Mouse (Mus musculus): ENCODE data around the gene Rbm47. TPM values are rescaled to one million over a fixed set of nuclear protein-coding genes. Genes with fewer than 3 reads are reported as not detected.

Gene Rbm47
- polyA plus RNA-seq, 1 experiment from 2014 or later: 18.8 TPM

DNA sequence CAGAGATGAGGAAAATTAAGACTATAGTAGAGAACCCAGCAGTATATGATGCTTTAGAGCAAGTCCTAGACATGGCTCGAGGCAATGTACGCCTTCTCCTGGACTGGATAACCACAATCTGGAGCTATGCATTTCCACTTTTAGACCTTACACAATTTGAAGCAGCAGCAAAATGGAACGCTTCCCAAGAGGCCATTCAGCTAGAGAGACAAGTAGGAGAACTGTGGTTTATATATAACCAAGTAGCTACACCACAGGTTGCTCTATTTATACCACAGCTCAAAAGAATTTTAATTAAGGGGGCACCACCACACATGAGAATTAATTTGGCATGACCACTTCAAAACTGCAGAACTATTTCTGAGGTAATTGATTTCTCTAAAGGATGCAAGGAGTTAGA lies 9.2 kb upstream of the Rbm47 start:
- no peak for ATAC-seq (ENCODE audit: insufficient read depth)
- WGBS: 78% methylated on average over 3 of the region's 3 CpGs
- Histone ChIP-seq H3K9me3 (ENCODE audit: low read depth, low read length) (no peaks in the 10 kb centered on the region), H3K4me1 (ENCODE audit: insufficient read depth) (no peaks in the 10 kb centered on the region), H3K27me3 (ENCODE audit: insufficient read depth, low read length) (no peaks in the 10 kb centered on the region), H3K4me3 (ENCODE audit: low read depth, low read length) (no peak overlapping the region), H3K9ac (no peak overlapping the region), H3K36me3 (ENCODE audit: insufficient read depth) (no peaks in the 10 kb centered on the region), H3K4me2 (no peak overlapping the region), H3K27ac (ENCODE audit: low read depth) (no peak overlapping the region)
- DNase-seq: no peak
- TF ChIP-seq CTCF (IDR thresholded peaks at IDR 0.05; ENCODE audit: low read depth): no peak

DNA sequence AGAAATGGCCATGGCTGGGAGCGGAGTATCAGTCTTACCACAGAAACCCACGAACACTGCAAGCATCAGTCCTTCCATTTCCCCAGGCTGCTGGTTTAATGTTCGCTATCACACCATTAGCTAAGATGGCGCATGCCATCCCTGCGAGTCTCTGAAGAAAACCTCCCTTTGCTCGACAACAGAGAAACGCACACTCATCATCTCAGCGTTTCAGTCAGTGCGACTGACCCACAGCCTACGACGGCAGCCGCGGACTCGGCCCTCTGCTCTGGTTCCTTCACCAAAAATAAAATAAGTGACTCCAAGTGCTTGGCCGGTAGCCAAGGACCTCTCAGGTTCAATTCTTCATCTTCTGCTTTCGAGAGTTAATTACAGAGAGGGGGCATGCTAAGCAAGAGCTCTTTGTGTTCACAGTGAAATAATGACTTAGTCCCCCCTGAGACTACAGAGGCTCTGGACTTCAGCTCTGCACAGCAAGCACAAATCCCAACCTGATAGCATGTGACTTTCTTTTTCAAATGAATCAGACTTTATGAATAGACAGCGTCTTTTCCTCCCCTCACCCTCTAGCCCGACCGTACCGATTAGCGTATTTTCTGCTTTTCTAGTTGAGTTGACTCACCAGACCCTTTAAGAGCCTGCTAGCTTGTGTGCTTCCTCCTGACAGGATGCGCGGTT lies 1.4 kb upstream of the Rbm47 start:
- Histone ChIP-seq H3K36me3 (ENCODE audit: insufficient read depth) (no peaks in the 10 kb centered on the region), H3K4me1 (ENCODE audit: insufficient read depth) (no peaks in the 10 kb centered on the region), H3K9me3 (ENCODE audit: low read depth, low read length) (no peaks in the 10 kb centered on the region), H3K4me3 (ENCODE audit: low read depth, low read length) (no peak overlapping the region), H3K27me3 (ENCODE audit: insufficient read depth, low read length) (no peaks in the 10 kb centered on the region), H3K9ac (no peak overlapping the region), H3K27ac (ENCODE audit: low read depth) (no peak overlapping the region), H3K4me2 (peak overlapping the region; percentile 18; the same call in 1 of the 2 replicates)
- ATAC-seq (ENCODE audit: insufficient read depth) (no peak), DNase-seq (peak; percentile 57)
- WGBS: 58% methylated on average over 23 of the region's 23 CpGs
- no peak for TF ChIP-seq CTCF (IDR thresholded peaks at IDR 0.05; ENCODE audit: low read depth)

DNA sequence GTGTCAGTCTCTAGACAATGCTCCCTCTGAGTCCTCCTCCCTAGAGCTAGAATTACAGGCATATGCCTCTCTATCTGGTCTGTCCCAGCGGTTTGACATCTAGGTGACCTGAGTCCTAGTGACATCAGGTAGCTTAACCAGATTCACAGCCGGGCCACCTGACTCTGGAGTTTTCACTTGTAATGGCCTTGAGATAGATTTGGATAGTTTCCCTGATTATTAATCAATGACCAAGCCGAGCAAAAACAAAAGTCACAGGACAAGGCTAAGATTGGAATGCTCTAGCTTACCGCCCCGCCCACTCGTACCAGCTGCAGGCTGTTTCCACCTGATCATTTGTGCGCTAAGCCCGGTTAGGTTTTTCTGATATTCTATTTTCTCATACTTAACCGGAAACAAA lies 2.3 kb downstream of the Rbm47 start:
- Histone ChIP-seq H3K27ac (ENCODE audit: low read depth) (no peak overlapping the region), H3K9me3 (ENCODE audit: low read depth, low read length) (no peaks in the 10 kb centered on the region), H3K36me3 (ENCODE audit: insufficient read depth) (no peaks in the 10 kb centered on the region), H3K4me2 (no peak overlapping the region), H3K9ac (no peak overlapping the region), H3K4me3 (ENCODE audit: low read depth, low read length) (no peak overlapping the region), H3K27me3 (ENCODE audit: insufficient read depth, low read length) (no peaks in the 10 kb centered on the region), H3K4me1 (ENCODE audit: insufficient read depth) (no peaks in the 10 kb centered on the region)
- ATAC-seq (ENCODE audit: insufficient read depth) (no peak), DNase-seq (no peak)
- TF ChIP-seq CTCF (IDR thresholded peaks at IDR 0.05; ENCODE audit: low read depth): no peak
- 74% methylated on average over 9 of the region's 9 CpGs for WGBS

GRCm38 (mm10) chr5:66169099-66169485 lies 3.8 kb downstream of the Rbm47 start:
- DNase-seq: no peak
- no peak for TF ChIP-seq CTCF (IDR thresholded peaks at IDR 0.05; ENCODE audit: low read depth)

DNA sequence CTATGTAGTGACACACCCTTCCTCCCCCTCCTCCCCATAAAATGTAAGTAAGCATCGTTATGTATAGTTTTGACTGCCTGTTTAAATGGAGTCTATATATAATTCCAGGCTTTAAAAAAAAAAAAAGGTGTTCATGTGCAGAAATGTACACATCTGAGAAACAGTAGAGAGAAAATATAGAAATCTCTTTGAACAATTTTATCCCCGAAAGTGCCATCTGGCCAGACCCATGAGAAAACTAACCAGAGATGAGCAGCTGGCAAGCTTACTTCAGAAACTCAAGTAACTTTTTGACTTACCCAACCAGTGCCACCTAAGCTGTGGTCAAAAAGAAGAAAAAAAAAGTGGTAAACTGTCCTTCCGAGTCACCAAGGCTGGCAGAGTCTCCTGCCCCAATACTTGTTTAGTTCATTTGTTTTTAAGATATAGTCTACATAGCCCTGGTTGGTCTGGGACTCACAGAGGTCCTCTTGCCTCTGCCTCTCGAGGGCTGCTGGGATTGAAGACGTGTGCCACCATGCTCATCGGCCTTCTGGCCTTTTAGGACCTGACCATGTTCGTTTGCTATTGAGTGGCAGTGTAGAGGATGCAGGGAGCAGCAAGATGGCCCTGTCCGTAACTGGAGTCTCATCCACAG lies 4.3 kb downstream of the Rbm47 start:
- H3K4me3 ChIP-seq (ENCODE audit: low read depth, low read length): no peak overlapping the region
- H3K4me2 ChIP-seq: no peak overlapping the region
- no peaks in the 10 kb centered on the region for H3K36me3 ChIP-seq (ENCODE audit: insufficient read depth)
- H3K4me1 ChIP-seq (ENCODE audit: insufficient read depth): no peaks in the 10 kb centered on the region
- H3K27ac ChIP-seq (ENCODE audit: low read depth): no peak overlapping the region
- no peak for TF ChIP-seq CTCF (IDR thresholded peaks at IDR 0.05; ENCODE audit: low read depth)
- DNase-seq: no peak
- H3K27me3 ChIP-seq (ENCODE audit: insufficient read depth, low read length): no peaks in the 10 kb centered on the region
- ATAC-seq (ENCODE audit: insufficient read depth): no peak
- 85% methylated on average over 8 of the region's 8 CpGs for WGBS
- no peaks in the 10 kb centered on the region for H3K9me3 ChIP-seq (ENCODE audit: low read depth, low read length)
- no peak overlapping the region for H3K9ac ChIP-seq

More at GRCm38 (mm10) chr5:66169099-66169485, 3.8 kb downstream of the Rbm47 start:
- H3K36me3 ChIP-seq (ENCODE audit: insufficient read depth): no peaks in the 10 kb centered on the region
- no peak overlapping the region for H3K9ac ChIP-seq
- no peaks in the 10 kb centered on the region for H3K9me3 ChIP-seq (ENCODE audit: low read depth, low read length)
- WGBS: 79% methylated on average over 2 of the region's 2 CpGs
- no peak for ATAC-seq (ENCODE audit: insufficient read depth)
- H3K27me3 ChIP-seq (ENCODE audit: insufficient read depth, low read length): no peaks in the 10 kb centered on the region
- no peaks in the 10 kb centered on the region for H3K4me1 ChIP-seq (ENCODE audit: insufficient read depth)
- no peak overlapping the region for H3K27ac ChIP-seq (ENCODE audit: low read depth)
- H3K4me3 ChIP-seq (ENCODE audit: low read depth, low read length): no peak overlapping the region
- no peak overlapping the region for H3K4me2 ChIP-seq

GRCm38 (mm10) chr5:66166931-66167330 lies 6.0 kb downstream of the Rbm47 start:
- Histone ChIP-seq H3K9me3 (ENCODE audit: low read depth, low read length) (no peaks in the 10 kb centered on the region), H3K9ac (no peak overlapping the region), H3K4me1 (ENCODE audit: insufficient read depth) (no peaks in the 10 kb centered on the region), H3K36me3 (ENCODE audit: insufficient read depth) (no peaks in the 10 kb centered on the region), H3K27ac (ENCODE audit: low read depth) (no peak overlapping the region), H3K27me3 (ENCODE audit: insufficient read depth, low read length) (no peaks in the 10 kb centered on the region), H3K4me2 (no peak overlapping the region), H3K4me3 (ENCODE audit: low read depth, low read length) (no peak overlapping the region)
- TF ChIP-seq CTCF (IDR thresholded peaks at IDR 0.05; ENCODE audit: low read depth): no peak
- DNase-seq: no peak
- WGBS: 77% methylated on average over 5 of the region's 5 CpGs
- no peak for ATAC-seq (ENCODE audit: insufficient read depth)

DNA sequence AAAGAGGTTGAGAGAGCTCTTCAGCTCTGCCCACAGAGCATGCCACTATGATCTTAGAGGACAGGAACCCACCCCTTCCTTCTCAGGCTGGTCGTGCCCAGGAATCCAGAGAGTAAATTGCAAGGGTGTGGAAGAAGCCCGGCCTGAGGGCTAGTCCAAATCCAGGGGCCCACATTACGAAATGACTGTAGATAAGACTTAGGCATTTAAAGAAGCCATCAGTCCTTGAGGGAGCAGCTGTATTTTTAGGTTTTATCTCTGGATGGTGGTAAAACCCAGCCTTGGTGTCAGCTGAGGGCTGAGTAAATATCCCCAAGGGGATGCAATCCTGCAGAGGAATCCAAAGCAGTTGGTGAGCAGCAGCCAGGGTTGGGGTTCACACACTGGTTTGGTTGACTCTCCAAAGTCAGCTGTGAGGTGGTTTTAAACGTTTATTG lies 6.7 kb downstream of the Rbm47 start:
- Histone ChIP-seq H3K27me3 (ENCODE audit: insufficient read depth, low read length) (no peaks in the 10 kb centered on the region), H3K4me2 (no peak overlapping the region), H3K27ac (ENCODE audit: low read depth) (no peak overlapping the region), H3K9me3 (ENCODE audit: low read depth, low read length) (no peaks in the 10 kb centered on the region), H3K36me3 (ENCODE audit: insufficient read depth) (no peaks in the 10 kb centered on the region), H3K4me1 (ENCODE audit: insufficient read depth) (no peaks in the 10 kb centered on the region), H3K4me3 (ENCODE audit: low read depth, low read length) (no peak overlapping the region), H3K9ac (no peak overlapping the region)
- WGBS: 32% methylated on average over 4 of the region's 4 CpGs
- DNase-seq (no peak), ATAC-seq (ENCODE audit: insufficient read depth) (no peak)
- TF ChIP-seq CTCF (IDR thresholded peaks at IDR 0.05; ENCODE audit: low read depth): no peak

All from lung, embryonic 14.5 days (tissue).